Mouse (Mus musculus): Measurements from ENCODE around the gene Mmp24.
"Not testable (repeated sequence)": the region's sequence is repeated elsewhere in the genome, so short reads cannot be mapped to it uniquely, and the experiment has no call there.

Gene Mmp24

GRCm38 (mm10) chr2:155814829-155815228, 39.7 kb downstream of the Mmp24 start:
- DNase-seq (ENCODE audit: low read depth, low spot score): no peak

GRCm38 (mm10) chr2:155816179-155816578, 41.0 kb downstream of the Mmp24 start:
- no peak for DNase-seq (ENCODE audit: low read depth, low spot score)

GRCm38 (mm10) chr2:155817301-155818245, 42.4 kb downstream of the Mmp24 start:
- DNase-seq (ENCODE audit: low read depth, low spot score): no peak

GRCm38 (mm10) chr2:155818596-155819391, 43.7 kb downstream of the Mmp24 start:
- peak; percentile 77 for DNase-seq (ENCODE audit: low read depth, low spot score)

- no peak for DNase-seq (ENCODE audit: low read depth, low spot score)
Observed at GRCm38 (mm10) chr2:155819392-155819448, 44.1 kb downstream of the Mmp24 start, which contains the start of gene BC029722. BC029722 (minus strand) TSS chr2:155819426.

- no peak for DNase-seq (ENCODE audit: low read depth, low spot score)
Observed at GRCm38 (mm10) chr2:155819449-155820251, 44.5 kb downstream of the Mmp24 start.

- no peak for DNase-seq (ENCODE audit: low read depth, low spot score)
Observed at GRCm38 (mm10) chr2:155820779-155821178, 45.6 kb downstream of the Mmp24 start.

- no peak for DNase-seq (ENCODE audit: low read depth, low spot score)
Observed at GRCm38 (mm10) chr2:155823722-155824121, 48.6 kb downstream of the Mmp24 start.

GRCm38 (mm10) chr2:155825904-155826629, 50.9 kb downstream of the Mmp24 start:
- DNase-seq (ENCODE audit: low read depth, low spot score): no peak

GRCm38 (mm10) chr2:155826630-155827424, 51.7 kb downstream of the Mmp24 start, which contains the start of gene Eif6:
Eif6 (minus strand) TSS chr2:155826925.
- peak; percentile 71 for DNase-seq (ENCODE audit: low read depth, low spot score)

GRCm38 (mm10) chr2:155830841-155831240, 55.7 kb downstream of the Mmp24 start:
- no peak for DNase-seq (ENCODE audit: low read depth, low spot score)

- DNase-seq (ENCODE audit: low read depth, low spot score): no peak
Observed at GRCm38 (mm10) chr2:155831302-155831701, 56.2 kb downstream of the Mmp24 start.

GRCm38 (mm10) chr2:155832087-155832486, 56.9 kb downstream of the Mmp24 start:
- DNase-seq (ENCODE audit: low read depth, low spot score): not testable (repeated sequence)

GRCm38 (mm10) chr2:155834732-155835131, 59.6 kb downstream of the Mmp24 start, which contains the start of gene Fam83c:
Fam83c (minus strand) TSS chr2:155834854.
- no peak for DNase-seq (ENCODE audit: low read depth, low spot score)

- no peak for DNase-seq (ENCODE audit: low read depth, low spot score)
Observed at GRCm38 (mm10) chr2:155837961-155838360, 62.8 kb downstream of the Mmp24 start.

GRCm38 (mm10) chr2:155838961-155839360, 63.8 kb downstream of the Mmp24 start:
- DNase-seq (ENCODE audit: low read depth, low spot score): no peak

- no peak for DNase-seq (ENCODE audit: low read depth, low spot score)
Observed at GRCm38 (mm10) chr2:155846930-155847329, 71.8 kb downstream of the Mmp24 start.

GRCm38 (mm10) chr2:155848291-155848690, 73.1 kb downstream of the Mmp24 start:
- peak; percentile 64 for DNase-seq (ENCODE audit: low read depth, low spot score)

- DNase-seq (ENCODE audit: low read depth, low spot score): no peak
Observed at GRCm38 (mm10) chr2:155849464-155849863, 74.3 kb downstream of the Mmp24 start.

GRCm38 (mm10) chr2:155850120-155850519, 75.0 kb downstream of the Mmp24 start:
- no peak for DNase-seq (ENCODE audit: low read depth, low spot score)
